Mouse (Mus musculus) left cerebral cortex, postnatal 4 days (tissue): ENCODE data around the gene Dnaaf1. TPM values are rescaled to one million over a fixed set of nuclear protein-coding genes. Genes with fewer than 3 reads are reported as not detected.

Experiments used
- DNase-seq: peaks from one replicate; pipeline ENCODE4 v3.0.0-alpha.2; 2022
- intact Hi-C: fragments of 180-260 bp; cut with DNase I; formaldehyde crosslinking; loops from one replicate; pipeline ENCODE4 v1.15.1; 2025
- total RNA-seq, 2 experiments: library from RNA; stranded (reverse); gene quantifications; 2 replicates each; pipeline ENCODE4 v1.2.3; 2021

The Dnaaf1 gene
- total RNA-seq, 2 experiments from 2014 or later = 0.26 to 0.52 TPM

GRCm38 (mm10) chr8:119620848-119621465 lies 45.9 kb downstream of the Dnaaf1 start:
- no peak for DNase-seq
- intact Hi-C loops = no loop called here

GRCm38 (mm10) chr8:119622555-119622954 lies 47.5 kb downstream of the Dnaaf1 start:
- no peak for DNase-seq
- intact Hi-C loops = no loop called here

- intact Hi-C loops = no loop called here
- no peak for DNase-seq
Measured at GRCm38 (mm10) chr8:119623061-119623460, 48.0 kb downstream of the Dnaaf1 start.

- intact Hi-C loops = no loop called here
Measured at GRCm38 (mm10) chr8:119623744-119624143, 48.7 kb downstream of the Dnaaf1 start.

GRCm38 (mm10) chr8:119624916-119625315 lies 49.9 kb downstream of the Dnaaf1 start:
- no peak for DNase-seq
- intact Hi-C loops = no loop called here

More at GRCm38 (mm10) chr8:119623744-119624143, 48.7 kb downstream of the Dnaaf1 start:
- DNase-seq = no peak

GRCm38 (mm10) chr8:119625788-119626187 lies 50.8 kb downstream of the Dnaaf1 start:
- DNase-seq = no peak
- intact Hi-C loops = no loop called here

- intact Hi-C loops = no loop called here
- no peak for DNase-seq
Measured at GRCm38 (mm10) chr8:119627199-119627598, 52.2 kb downstream of the Dnaaf1 start.

GRCm38 (mm10) chr8:119627613-119628359 lies 52.8 kb downstream of the Dnaaf1 start:
- DNase-seq = no peak
- intact Hi-C loops = no loop called here

GRCm38 (mm10) chr8:119630841-119631240 lies 55.8 kb downstream of the Dnaaf1 start:
- DNase-seq = no peak
- intact Hi-C loops = no loop called here

GRCm38 (mm10) chr8:119632246-119632645 lies 57.2 kb downstream of the Dnaaf1 start:
- intact Hi-C loops = no loop called here
- no peak for DNase-seq

- intact Hi-C loops = no loop called here
- DNase-seq = no peak
Measured at GRCm38 (mm10) chr8:119632909-119633308, 57.9 kb downstream of the Dnaaf1 start.

GRCm38 (mm10) chr8:119634616-119635336 lies 59.7 kb downstream of the Dnaaf1 start:
- no peak for DNase-seq
- intact Hi-C loops = no loop called here

GRCm38 (mm10) chr8:119635378-119635777 lies 60.3 kb downstream of the Dnaaf1 start, which contains the start of gene Kcng4:
Gene Kcng4 (minus strand): TSS chr8:119635680.
- intact Hi-C loops = no loop called here
- DNase-seq = peak; percentile 60

GRCm38 (mm10) chr8:119635958-119636357 lies 60.9 kb downstream of the Dnaaf1 start:
- no peak for DNase-seq
- intact Hi-C loops = no loop called here

- intact Hi-C loops = no loop called here
- DNase-seq = no peak
Measured at GRCm38 (mm10) chr8:119636766-119637165, 61.7 kb downstream of the Dnaaf1 start.

GRCm38 (mm10) chr8:119637381-119637780 lies 62.3 kb downstream of the Dnaaf1 start:
- DNase-seq = no peak
- intact Hi-C loops = no loop called here

GRCm38 (mm10) chr8:119638261-119638660 lies 63.2 kb downstream of the Dnaaf1 start:
- intact Hi-C loops = no loop called here
- DNase-seq = peak; percentile 26

GRCm38 (mm10) chr8:119639798-119640197 lies 64.8 kb downstream of the Dnaaf1 start:
- no peak for DNase-seq
- intact Hi-C loops = no loop called here

- intact Hi-C loops = no loop called here
- no peak for DNase-seq
Measured at GRCm38 (mm10) chr8:119641058-119641457, 66.0 kb downstream of the Dnaaf1 start.

- intact Hi-C loops = no loop called here
- DNase-seq = no peak
Measured at GRCm38 (mm10) chr8:119642960-119643359, 67.9 kb downstream of the Dnaaf1 start.

- intact Hi-C loops = no loop called here
- DNase-seq = no peak
Measured at GRCm38 (mm10) chr8:119644429-119644960, 69.5 kb downstream of the Dnaaf1 start.
